Mouse (Mus musculus): ENCODE measurements around the gene Nr1i2. TPM values are rescaled to one million over a fixed set of nuclear protein-coding genes. Genes with fewer than 3 reads are reported as not detected.

The Nr1i2 gene
- polyA plus RNA-seq, 1 experiment from 2014 or later: not detected

DNA sequence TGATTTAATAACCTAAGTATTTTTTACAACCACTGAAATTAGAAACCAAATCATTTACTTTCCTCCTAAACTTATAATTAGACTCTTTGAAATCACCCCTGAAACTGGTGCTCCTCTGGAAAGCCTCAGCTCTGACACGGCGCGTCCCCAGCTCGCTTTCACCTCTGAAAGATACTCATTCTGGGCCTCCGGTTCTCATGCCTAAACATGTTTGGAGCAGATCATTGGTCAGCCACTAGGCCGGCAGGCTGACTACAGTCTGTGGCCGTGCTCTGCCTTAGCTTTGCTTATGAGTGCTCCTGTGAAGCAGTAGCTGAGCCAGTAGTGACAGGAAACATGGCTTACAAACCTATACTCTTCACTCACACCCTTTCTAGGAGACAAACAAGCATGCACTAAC lies 89.4 kb downstream of the Nr1i2 start:
- no peaks in the 10 kb centered on the region for H3K4me1 ChIP-seq (ENCODE audit: control insufficient read depth in 2 of 2, insufficient read depth in 2 of 2, low read length in 2 of 2)
- H3K36me3 ChIP-seq (ENCODE audit: control insufficient read depth, insufficient read depth, low read length): peaks cover 40% of the 10 kb centered on the region
- H3K27ac ChIP-seq (replicated peaks in 1 of 2; ENCODE audit: control insufficient read depth in 1 of 2, insufficient read depth in 1 of 2, low read depth in 2 of 2, low read length in 2 of 2): no peak overlapping the region
- ATAC-seq (ENCODE audit: insufficient number of reproducible peaks, insufficient read depth, low FRiP score, low read depth): no peak
- WGBS: 83% methylated on average over 7 of the region's 7 CpGs
- no peaks in the 10 kb centered on the region for H3K27me3 ChIP-seq (ENCODE audit: control insufficient read depth, insufficient read depth, low read length)
- no peak overlapping the region for H3K4me3 ChIP-seq (ENCODE audit: control insufficient read depth in 1 of 2, insufficient read depth in 1 of 2, low read depth in 1 of 2, low read length in 2 of 2)
- H3K4me2 ChIP-seq (ENCODE audit: low read length): no peak overlapping the region
- no peaks in the 10 kb centered on the region for H3K9me3 ChIP-seq (ENCODE audit: control insufficient read depth, low read length)
- H3K9ac ChIP-seq (ENCODE audit: low read length): no peak overlapping the region

Other genes starting within 250 kb of the Nr1i2 start
- 44.1 and 49.9 TPM in 2 replicates for gene Gsk3b, start 205.8 kb downstream of the Nr1i2 start, polyA plus RNA-seq (2014; fragmentation: Nextera tagmentation; extraction: Ambion mirVana)
- gene Maats1, start 47.3 kb upstream of the Nr1i2 start, polyA plus RNA-seq (2014; fragmentation: Nextera tagmentation; extraction: Ambion mirVana): 0.15 TPM in 1 of 2 replicates, not detected in the other
- gene Cox17, start 52.2 kb upstream of the Nr1i2 start, polyA plus RNA-seq (2014; fragmentation: Nextera tagmentation; extraction: Ambion mirVana): 337 TPM in 2 replicates
- 4.4 and 4.9 TPM in 2 replicates for gene Gm21987, start 52.2 kb upstream of the Nr1i2 start, polyA plus RNA-seq (2014; fragmentation: Nextera tagmentation; extraction: Ambion mirVana)
- gene Popdc2, start 67.4 kb upstream of the Nr1i2 start, polyA plus RNA-seq (2014; fragmentation: Nextera tagmentation; extraction: Ambion mirVana): 364 and 390 TPM in 2 replicates
- 1.3 and 1.8 TPM in 2 replicates for gene Pla1a, start 138.3 kb upstream of the Nr1i2 start, polyA plus RNA-seq (2014; fragmentation: Nextera tagmentation; extraction: Ambion mirVana)
- gene Adprh, start 157.9 kb upstream of the Nr1i2 start, polyA plus RNA-seq (2014; fragmentation: Nextera tagmentation; extraction: Ambion mirVana): 78.7 and 90.5 TPM in 2 replicates
- 0.38 and 0.73 TPM in 2 replicates for gene Cd80, start 160.7 kb upstream of the Nr1i2 start, polyA plus RNA-seq (2014; fragmentation: Nextera tagmentation; extraction: Ambion mirVana)
- 34.4 and 35.8 TPM in 2 replicates for gene Timmdc1, start 227.8 kb upstream of the Nr1i2 start, polyA plus RNA-seq (2014; fragmentation: Nextera tagmentation; extraction: Ambion mirVana)

Measured in heart, embryonic 14.5 days (tissue).